Mouse (Mus musculus): Measurements from ENCODE around the gene Bicdl1. TPM values are rescaled to one million over a fixed set of nuclear protein-coding genes. Genes with fewer than 3 reads are reported as not detected.
A peak's percentile ranks its signal among the peaks of the same experiment; 100 is the strongest.

The Bicdl1 gene
- polyA plus RNA-seq, 1 experiment, result 46.5 TPM

DNA sequence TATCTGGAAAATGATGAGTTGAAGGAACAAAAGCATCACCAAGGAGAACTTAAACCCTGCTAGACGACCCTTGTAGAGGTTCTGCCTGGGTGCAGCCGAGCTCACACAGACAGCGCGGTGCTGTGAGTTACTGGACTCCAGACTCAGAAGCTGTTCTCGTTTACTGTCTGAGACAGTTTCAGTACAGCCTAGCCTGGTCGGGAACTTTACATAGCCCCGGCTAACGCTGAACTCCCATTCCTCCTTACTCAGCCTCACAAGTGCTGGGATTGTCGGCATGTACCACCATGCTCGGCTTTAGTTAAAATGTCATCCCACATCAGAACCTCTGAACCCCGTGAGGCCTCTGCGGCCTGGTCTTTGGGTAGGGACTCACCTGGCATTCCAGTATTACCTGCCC, 62.4 kb downstream of the Bicdl1 start:
- DNase-seq (ENCODE audit: low spot score), result no peak

DNA sequence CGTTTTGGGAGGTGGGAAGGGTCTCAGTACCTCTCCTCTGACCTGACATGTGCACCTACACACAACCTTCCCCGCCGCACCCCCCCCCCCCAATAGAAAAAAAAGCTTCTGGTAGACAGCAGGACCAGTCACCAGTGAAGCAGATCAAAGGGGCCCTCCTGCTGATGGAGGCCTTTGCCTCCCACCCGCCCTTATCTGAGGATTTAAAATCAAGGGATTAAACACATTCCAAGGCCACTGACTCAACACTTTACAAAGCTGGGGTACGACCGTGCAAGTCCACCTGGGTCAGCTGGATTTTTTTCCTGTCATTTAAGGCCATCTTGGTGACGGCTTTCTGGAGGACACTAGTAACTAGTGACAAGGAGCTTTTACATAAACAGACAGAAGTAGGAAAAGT, 63.5 kb downstream of the Bicdl1 start:
- no peak for DNase-seq (ENCODE audit: low spot score)

DNA sequence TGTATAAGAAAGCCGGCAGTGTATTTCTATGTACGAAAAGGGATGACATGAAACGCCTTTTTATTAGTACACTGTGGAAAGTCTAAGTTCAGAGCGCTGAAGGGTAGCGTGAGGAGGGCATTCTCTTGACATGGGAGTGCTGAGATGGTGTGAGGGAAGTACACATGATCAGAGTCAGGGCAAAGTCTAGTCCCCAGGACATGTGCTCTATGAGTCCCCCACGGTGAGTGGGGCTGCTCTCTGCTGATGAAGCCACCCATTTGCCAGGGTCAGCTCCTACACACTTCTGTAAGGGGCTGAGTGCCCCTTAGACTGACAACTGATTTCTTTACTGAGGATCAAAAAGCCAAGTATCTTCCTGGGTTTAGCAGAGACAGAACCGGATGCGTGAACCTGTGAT, 64.2 kb downstream of the Bicdl1 start:
- DNase-seq (ENCODE audit: low spot score), result no peak

DNA sequence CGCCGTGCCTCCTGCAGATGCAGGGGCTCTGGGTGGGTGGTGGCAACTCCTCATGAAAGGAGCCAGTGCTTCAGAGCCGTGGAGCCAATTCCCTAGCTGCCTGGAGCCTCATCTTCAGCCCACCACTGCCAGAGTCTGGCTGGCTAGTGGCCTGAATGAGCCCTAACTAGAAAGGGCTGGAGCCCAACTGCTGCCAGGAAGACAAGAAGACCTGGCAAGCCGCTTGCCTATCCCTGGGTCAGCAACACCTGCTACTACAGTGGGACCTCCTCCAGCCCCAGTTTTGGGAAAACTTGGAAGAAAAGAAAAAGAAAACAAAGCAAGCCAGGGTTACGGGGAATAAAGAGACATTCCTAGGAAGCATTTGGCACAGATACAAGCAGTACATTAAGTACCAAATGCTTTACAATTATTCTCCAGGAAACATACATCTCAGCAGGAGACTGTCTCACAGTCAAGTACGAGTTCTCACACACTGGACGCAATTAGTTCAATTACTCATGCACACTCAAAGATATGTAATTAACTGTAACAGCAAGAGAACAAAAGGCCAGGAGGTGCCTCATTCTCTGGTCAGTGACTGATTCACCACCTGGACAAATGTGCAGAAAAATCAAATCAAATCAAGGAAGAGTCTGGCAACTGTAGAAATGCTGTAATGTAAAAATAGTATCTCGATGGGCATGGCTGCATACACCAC, 64.9 kb downstream of the Bicdl1 start:
- DNase-seq (ENCODE audit: low spot score), result no peak

DNA sequence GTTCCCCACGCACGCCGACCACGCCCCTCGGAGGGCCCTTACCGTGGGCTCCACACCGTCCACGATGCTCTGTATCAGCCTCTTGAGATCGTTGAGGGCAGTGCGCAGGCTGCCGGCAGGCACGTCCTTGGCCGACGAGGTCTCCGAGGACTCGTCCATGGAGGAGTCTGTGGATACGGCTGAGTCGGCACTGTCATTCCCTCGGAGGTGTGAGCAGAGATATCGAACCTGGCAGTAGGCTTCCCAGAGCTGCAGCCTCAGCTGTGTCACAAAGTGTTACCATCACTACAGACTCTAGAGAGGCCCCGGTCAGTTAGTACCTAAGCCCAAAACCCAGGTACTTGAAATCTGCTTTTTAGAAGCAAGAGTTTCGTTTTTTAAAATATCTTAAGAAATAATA, 68.8 kb downstream of the Bicdl1 start:
- no peak for DNase-seq (ENCODE audit: low spot score)

DNA sequence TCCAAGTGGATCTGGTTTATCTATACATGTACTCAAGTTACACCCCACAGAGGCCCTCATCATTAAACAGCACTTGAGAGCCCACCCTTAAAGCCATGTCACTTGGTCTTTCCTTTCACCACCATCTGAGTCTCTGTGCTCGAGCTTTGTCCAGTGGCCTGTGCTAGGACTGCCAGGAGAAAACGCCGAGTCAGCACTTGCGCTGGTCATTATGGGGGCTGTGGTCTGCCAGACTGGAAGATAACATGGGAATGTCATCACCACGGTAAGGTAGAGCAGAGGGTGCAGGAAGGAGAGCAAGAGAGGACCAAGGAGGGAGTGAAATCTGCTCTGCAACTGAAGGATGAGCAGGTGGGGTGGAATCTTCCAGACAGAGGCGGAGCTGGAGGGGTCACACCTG, 73.1 kb downstream of the Bicdl1 start:
- DNase-seq (ENCODE audit: low spot score), result no peak

DNA sequence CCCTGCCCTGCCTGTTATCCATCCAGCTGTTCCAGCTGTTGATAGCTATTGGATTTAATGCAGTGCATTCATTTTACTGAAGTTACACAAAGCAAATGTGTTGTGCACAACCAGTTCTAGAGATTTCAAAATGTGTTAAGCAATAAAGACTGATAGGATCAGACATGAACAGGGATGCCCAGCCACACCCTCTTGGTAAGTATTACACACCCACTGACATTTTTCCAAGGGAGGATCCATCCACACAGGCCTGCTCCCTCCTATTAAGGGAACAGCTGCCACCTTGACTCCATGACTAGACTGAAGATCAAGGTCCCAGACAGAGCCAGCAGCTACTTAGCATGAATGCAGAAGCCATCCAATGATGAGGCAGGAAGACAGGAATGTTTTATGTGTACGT, 74.2 kb downstream of the Bicdl1 start:
- DNase-seq (ENCODE audit: low spot score), result no peak

DNA sequence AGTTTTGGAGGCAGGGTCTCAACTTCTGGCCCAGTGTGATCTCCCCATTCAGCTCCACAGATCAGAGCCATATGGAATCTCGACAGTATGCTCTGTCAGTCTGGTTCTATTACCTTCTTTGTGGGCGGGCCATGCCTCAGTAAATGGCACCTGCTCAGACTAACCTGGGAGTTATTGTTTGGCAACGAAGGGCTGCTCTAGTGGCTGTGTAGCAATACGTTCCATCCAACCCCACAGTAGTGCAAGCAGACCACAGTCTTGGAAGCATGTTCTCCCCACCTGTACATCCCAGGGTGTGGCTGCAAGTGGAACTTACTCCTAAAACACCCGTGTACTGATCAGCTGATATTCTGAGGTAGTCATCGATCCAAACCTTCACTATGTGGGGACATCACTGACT, 74.7 kb downstream of the Bicdl1 start:
- DNase-seq (ENCODE audit: low spot score), result no peak

DNA sequence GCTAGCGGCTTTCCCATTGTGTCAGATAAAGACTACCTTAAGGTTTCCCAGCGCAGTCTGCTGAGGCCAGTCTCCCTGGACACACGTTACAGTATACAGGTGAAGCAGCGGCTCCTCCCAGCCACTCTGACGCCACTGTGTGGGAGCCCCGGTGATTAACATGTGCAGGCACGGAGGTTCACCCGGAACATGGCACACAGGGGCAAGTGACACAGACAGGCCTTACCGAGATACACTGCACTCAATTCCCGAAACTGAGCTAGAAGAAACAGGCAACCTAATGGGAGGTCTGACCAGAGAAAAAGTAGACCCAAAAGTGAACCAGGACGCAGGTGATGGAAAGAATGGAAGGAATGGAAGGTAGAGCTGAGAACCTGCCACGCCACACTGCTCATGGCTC, 77.6 kb downstream of the Bicdl1 start:
- no peak for DNase-seq (ENCODE audit: low spot score)

DNA sequence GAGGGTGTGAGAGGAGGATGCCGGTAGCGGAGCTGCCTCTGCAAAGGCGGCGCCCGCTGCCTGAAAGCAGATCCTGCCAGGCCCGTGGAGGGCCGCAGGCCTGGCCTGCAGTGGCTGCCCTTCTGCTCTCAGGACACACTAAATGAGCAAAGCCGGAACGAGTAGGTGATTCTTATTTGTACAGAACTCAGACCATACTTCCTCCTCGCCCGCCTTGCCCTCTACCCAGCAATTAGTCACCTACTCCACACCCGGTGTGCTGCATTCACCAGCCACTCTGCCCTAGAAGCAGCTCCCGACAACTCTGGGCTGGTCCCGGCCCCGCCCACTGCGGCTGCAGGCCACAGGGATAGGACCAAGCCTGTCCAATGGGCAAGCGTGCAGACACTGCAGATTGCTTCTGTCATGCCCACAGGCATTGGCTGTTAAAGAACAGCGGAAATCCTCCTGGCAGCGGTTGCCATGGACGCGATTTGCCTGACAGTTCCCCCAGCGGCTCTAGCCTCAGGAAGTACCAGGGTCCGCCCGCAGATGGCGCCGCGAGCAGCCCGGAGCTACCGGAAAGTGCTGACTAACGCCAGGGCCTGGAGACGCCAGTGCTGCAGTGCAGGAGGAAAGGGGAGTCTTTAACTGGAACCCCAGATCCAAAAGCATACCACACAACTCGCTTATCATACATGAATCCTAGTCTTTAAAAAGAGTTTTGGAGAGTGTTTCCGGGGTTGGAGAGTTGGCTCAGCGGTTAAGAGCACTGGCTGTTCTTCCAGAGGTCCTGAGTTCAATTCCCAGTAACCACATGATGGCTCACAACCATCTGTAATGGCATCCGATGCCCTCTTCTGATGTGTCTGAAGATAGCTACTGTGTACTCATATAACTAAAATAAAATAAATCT, 78.5 kb downstream of the Bicdl1 start:
- peak; percentile 100 for DNase-seq (ENCODE audit: low spot score)

DNA sequence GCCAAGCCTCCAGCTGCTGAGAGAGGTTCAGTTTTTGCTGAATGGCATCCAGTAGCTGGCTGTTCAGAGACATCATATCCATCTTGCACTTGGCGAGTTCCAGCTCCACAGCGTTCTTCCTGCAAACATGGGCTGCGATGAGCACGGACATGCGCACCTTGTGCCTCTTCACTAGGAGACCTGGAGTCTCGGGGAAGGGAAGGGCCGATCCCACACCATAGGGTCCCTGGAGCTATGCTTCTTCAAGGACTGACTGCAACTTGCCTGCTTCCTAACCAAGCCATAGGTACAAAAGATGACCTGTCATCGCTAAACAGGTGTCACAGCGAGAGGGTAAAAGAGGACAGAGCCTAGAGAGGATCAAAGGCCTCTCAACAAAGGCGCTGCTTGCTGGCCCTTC, 79.6 kb downstream of the Bicdl1 start:
- DNase-seq (ENCODE audit: low spot score), result no peak

DNA sequence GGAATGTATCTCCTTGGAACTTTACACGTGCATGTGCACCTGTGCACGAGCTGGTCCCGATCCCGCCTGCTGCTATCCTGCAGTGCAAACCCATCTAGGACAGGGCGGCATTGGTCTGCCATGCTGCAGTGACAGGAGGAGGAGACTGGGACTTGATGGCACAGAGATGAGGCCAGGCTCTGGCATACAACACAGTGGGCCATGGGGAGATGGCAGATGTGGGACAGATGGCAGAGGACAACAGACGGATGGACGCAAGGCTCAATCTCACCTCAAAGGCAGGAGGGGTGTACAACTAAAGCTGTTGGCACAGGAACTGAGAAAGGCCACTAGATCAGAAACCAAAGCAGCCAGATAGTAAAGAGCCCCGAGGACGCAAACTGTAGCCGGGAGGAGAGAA, 80.5 kb downstream of the Bicdl1 start:
- no peak for DNase-seq (ENCODE audit: low spot score)

DNA sequence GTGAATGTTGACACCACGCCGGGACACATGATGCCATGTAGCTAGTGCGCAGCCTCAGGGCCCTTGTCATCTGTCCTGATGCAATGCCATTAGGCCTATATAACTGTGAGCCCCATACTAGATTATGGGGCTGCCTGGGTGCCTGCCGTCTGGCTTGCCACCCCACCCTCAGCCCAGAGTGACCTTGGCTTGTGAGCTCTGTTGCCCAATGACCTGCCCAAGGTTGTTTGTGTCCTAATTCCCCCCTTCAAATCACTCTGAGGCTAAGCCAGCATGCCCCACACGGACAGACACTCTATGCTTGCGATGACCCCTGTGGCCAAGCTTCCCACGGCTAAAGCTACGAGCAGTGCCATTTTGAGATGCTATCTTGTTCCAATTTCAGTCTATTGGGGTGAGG, 81.7 kb downstream of the Bicdl1 start:
- no peak for DNase-seq (ENCODE audit: low spot score)

DNA sequence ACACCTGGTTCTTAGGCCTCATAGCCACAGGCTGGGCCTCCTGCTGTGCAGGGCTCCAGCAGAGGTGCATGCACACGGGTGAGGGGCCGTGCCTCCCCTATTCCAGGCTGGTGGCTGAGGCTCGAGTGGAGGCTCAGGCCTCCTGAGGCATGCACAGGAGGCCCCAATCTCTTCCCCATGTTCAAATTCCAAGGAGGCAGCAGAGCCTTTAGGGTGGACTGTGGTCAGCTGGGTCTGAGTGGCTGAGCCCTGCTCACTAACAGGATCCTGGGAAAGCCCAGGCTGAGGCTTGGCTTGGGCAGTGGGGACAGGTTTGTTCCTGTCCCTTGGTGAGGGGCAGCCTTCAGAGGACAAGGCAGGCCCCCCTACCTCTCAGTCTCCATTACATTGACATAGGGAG, 82.5 kb downstream of the Bicdl1 start:
- no peak for DNase-seq (ENCODE audit: low spot score)

DNA sequence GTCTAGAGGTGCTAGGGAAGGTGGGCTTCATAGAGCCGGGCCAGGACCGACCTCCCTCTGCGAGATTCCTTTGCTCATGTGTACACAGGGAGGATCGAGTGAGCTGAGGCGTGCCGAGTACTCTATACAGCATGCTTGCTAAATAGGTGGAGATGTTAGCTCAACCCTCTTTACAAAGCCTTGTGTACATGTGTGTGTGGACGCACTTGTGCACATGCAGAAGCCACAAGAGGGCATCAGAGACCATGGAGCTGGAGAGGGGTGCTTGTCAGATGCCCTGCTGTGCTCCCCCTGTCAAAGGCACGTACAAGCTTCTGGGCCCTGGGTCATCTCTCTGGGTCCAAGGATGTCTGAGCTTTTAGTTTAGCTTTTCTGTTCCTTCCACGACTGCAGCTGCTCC, 87.2 kb downstream of the Bicdl1 start:
- no peak for DNase-seq (ENCODE audit: low spot score)

DNA sequence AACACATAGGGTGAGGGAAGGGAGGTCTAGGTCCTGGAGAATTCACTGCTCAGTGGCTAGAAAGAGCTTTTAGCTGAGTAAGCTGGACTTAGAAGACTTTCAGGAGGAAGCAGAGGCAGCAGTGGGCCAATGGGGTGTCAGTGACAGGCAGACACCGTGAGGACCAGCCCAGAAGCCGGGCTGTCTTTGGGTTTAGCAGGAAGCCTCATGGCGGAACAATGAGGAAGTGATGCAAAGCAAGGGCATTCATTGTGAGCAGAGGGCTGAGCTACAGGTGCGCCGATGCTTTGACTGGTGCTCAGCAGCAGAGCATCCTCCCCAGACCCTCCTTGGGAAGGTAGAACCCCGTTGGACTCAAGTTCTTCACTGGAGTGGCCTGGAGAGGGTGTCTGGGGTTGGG, 95.9 kb downstream of the Bicdl1 start:
- no peak for DNase-seq (ENCODE audit: low spot score)

DNA sequence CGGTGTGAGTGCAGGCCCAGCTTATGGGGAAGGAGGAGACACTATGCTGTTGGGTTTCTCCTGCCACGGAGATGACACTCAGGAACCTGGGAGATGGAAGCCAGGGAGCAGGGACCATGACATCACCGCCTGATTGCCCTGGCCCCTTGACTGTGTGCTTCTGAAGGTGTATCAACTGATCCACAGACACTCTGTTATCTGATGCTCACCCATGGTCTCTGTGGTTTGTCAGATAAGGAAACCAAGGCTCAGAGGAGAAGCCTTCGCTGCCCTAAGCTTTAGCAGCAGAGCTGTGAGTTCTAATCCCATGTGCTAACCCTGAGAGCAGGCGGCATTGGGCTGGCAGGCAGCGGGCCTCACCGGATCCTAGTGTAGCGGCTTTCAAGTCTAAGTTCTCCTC, 97.4 kb downstream of the Bicdl1 start:
- no peak for DNase-seq (ENCODE audit: low spot score)

DNA sequence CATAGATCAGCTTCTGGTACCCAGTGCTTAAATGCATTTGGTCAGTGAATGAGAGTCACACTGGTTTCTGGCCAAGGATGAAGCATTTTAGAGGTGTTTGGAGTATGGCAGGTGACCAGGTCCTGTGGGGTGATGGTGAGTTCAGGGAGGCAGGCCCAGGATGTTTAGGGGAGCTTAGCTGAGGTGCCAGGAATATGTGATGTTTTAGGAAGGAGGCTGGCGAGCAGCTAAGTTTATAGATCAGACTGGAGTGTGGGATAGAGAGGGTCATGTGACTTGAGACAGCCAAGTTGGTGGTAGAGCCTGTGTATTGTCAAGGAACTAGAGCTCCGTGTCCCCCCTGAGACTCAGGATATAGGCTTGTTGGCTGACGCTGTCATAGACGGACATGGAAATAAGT, 98.4 kb downstream of the Bicdl1 start:
- no peak for DNase-seq (ENCODE audit: low spot score)

DNA sequence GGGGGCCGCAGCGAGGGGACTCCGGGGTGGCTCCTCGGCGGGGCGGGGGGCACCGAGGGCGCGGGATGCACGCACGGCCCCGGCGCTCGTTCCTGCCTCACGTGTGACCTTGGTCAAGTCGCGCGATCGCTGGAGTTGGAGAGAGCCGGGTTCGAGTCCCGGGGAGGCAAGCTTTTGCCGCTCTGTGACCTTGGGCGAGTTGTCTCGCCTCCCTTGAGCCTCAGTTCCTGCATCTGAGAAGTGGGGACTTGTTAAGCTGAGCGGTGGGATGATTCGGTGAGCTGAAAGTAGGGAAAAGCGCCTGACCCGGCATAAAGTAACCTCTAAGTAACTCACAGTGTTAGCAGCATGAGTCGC, 99.1 kb downstream of the Bicdl1 start:
- peak; percentile 46 for DNase-seq (ENCODE audit: low spot score)

DNA sequence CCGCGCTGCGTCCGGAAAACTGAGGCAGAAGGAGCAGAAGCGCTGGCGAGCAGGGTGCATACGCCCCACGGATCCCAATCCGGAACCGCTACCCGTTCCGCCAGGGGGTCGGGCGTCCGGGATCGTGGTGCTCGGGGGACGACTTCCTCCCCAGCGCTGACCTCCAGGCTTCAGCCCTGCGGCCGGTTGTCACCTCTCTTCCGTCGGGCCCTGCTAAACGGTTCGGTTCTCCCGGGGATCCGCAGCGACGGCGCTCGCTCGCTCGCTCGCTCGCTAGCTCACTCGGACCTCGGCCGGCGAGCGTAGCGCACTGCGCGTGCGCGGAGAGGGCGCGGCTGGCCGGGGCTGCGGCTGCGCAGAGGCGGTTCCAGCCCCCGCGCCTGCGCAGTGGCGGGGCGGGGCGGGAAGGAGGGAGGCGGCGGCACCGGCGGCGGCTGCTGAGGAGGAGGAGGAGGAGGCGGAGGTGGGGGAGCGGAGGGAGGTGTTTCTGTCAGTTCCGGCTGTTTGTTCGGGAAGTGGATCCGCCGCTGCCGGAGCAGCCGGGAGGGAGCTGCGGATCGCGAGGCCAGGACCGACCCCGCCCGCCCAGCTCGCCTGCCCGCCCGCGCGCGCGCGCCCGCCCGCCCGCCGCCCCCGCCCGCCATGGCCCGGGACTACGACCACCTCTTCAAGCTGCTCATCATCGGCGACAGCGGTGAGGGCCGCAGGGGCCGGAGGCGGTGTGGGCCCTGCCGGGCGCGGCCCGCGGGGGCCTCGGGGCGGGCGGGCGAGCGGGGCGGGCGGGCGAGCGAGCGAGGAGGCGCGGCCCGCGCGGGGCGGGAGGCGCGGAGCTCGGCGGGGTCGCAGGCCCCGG, 99.7 kb downstream of the Bicdl1 start, which contains the start of gene Rab35:
Gene Rab35 (plus strand): TSS at position 404 of the 853 bp plus-strand sequence.
- peak; percentile 96 for DNase-seq (ENCODE audit: low spot score)

DNA sequence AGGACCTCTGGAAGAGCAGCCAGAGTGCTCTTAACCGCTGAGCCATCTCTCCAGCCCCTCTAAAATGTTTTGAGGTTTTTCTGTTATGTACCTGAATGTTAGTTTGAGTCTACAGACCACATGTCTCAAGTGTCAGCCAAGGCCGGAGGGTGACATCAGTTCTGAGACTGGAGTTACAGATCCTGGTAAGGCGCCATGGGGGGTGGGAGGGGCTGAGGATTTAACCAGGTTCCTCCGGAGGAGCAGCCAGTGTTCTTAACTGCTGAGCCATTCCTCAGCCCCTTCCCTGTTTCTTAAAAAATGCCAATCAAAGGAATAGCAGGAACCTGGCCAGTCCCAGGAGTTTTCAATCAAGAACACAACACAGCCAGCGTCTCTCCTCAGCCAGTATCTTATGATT, 101.1 kb downstream of the Bicdl1 start:
- DNase-seq (ENCODE audit: low spot score), result no peak

DNA sequence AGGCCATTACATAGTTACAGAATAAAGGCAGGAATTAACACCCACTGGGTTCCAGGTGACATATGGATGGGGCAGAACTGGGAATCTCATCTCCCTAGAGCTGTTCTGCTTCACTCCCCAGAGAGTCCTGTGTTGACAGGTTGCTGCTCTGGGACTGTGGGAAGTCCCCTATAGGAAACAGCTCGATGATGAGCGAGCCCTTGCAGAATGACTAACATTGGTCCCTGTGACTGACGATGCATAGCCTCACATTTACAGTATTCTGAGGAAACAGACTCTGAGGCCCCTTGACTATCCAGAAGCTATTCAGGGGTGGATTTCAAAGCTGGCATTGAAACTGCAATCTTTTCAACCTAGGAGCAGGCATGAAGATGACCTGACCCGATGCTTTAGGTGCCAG, 101.7 kb downstream of the Bicdl1 start:
- no peak for DNase-seq (ENCODE audit: low spot score)
